Comparison of ENCODE assay signal across 25 mouse cellular contexts in genomic region chr8:95576240-95576639, GRCm38 (mm10). TPM values are rescaled to one million over a fixed set of nuclear protein-coding genes. Genes with fewer than 3 reads are reported as not detected.
"Had no signal": no experiment of that assay in that cellular context is flagged by ENCODE, and none has a peak within 500 bp of the region (broad histone marks: within the 10 kb centered on the region; RNA-seq: fewer than 3 reads in every experiment).

TSS of gene Prss54 (minus strand) at chr8:95576340.

- H3K27ac ChIP-seq: neural tube, embryonic 12.5 days; neural tube, embryonic 13.5 days; neural tube, embryonic 15.5 days; stomach, embryonic 15.5 days; stomach, postnatal 0 days had no signal

- H3K36me3 ChIP-seq: neural tube, embryonic 12.5 days; neural tube, embryonic 13.5 days; neural tube, embryonic 15.5 days; stomach, embryonic 15.5 days had no signal

- H3K4me1 ChIP-seq: neural tube, embryonic 12.5 days; neural tube, embryonic 13.5 days; neural tube, embryonic 15.5 days; stomach, embryonic 15.5 days had no signal

- DNase-seq: retina, postnatal 1 day; right cerebral cortex, adult 18-20 months; right cerebral cortex, postnatal 14 days; right cerebral cortex, postnatal 25 days; right cerebral cortex, postnatal 4 days; spleen, adult 18-20 months; thymus, adult 18-20 months; thymus, adult 2 months; thymus, postnatal 14 days; thymus, postnatal 25 days; thymus, postnatal 36 days; thymus, postnatal 4 days had no signal

- H3K4me3 ChIP-seq: neural tube, embryonic 12.5 days; neural tube, embryonic 13.5 days; neural tube, embryonic 15.5 days; stomach, embryonic 15.5 days had no signal

- H3K4me2 ChIP-seq: neural tube, embryonic 12.5 days; neural tube, embryonic 13.5 days; neural tube, embryonic 15.5 days; stomach, embryonic 15.5 days had no signal

- H3K27me3 ChIP-seq: neural tube, embryonic 12.5 days; neural tube, embryonic 13.5 days; neural tube, embryonic 15.5 days; stomach, embryonic 15.5 days had no signal

- H3K9me3 ChIP-seq: neural tube, embryonic 12.5 days; neural tube, embryonic 13.5 days; stomach, embryonic 15.5 days had no signal

- H3K9ac ChIP-seq: neural tube, embryonic 12.5 days; neural tube, embryonic 13.5 days; neural tube, embryonic 15.5 days; stomach, embryonic 15.5 days had no signal

RNA-seq across cellular contexts. Expression of gene Prss54, which starts in this region (rescaled TPM):
- total RNA-seq: neutrophil, adult 5-6 weeks had no signal
- polyA plus RNA-seq: neural tube, embryonic 12.5 days; neural tube, embryonic 13.5 days; neural tube, embryonic 14.5 days; neural tube, embryonic 15.5 days; small intestine, adult 2 months; spleen, adult 2 months; stomach, embryonic 14.5 days; stomach, embryonic 15.5 days; stomach, embryonic 16.5 days; stomach, postnatal 0 days; thymus, postnatal 0 days; urinary bladder, adult 2 months had no signal
